In genomic region chr4:82502012-82502411, GRCm38 (mm10) we compare ENCODE assay signal across 10 mouse cellular contexts.
A peak's percentile ranks its signal among the peaks of the same experiment; 100 is the strongest.
DNase-seq lines count a peak whose midpoint lies in the region; ATAC-seq and TF ChIP-seq lines count a peak whose summit lies in the region.
"Had no signal": no experiment of that assay in that cellular context is flagged by ENCODE, and none has a peak within 500 bp of the region (broad histone marks: within the 10 kb centered on the region; RNA-seq: fewer than 3 reads in every experiment).

No protein-coding gene starts in this region.

- H3K27ac ChIP-seq in lung, embryonic 15.5 days = no peak overlapping the region
- H3K27ac ChIP-seq in forebrain, postnatal 0 days (ENCODE audit: low read depth, low read length) = peak overlapping the region; percentile 47
- peak overlapping the region; percentile 54; the same call in 1 of the 2 replicates for H3K27ac ChIP-seq in limb, embryonic 15.5 days
- H3K27ac ChIP-seq in stomach, embryonic 15.5 days = no peak overlapping the region

- H3K9ac ChIP-seq in lung, embryonic 15.5 days = peak overlapping the region; percentile 44
- H3K9ac ChIP-seq in forebrain, postnatal 0 days = peak overlapping the region; percentile 92
- peak overlapping the region; percentile 33; the same call in 1 of the 2 replicates for H3K9ac ChIP-seq in limb, embryonic 15.5 days
- H3K9ac ChIP-seq in stomach, embryonic 15.5 days = no peak overlapping the region

- H3K36me3 ChIP-seq in lung, embryonic 15.5 days = peaks cover 10% of the 10 kb centered on the region
- peaks cover 7% of the 10 kb centered on the region for H3K36me3 ChIP-seq in forebrain, postnatal 0 days (ENCODE audit: insufficient read depth)
- H3K36me3 ChIP-seq in limb, embryonic 15.5 days = peaks cover 15% of the 10 kb centered on the region
- H3K36me3 ChIP-seq in stomach, embryonic 15.5 days = peaks cover 8% of the 10 kb centered on the region

- H3K27me3 ChIP-seq in lung, embryonic 15.5 days = no peaks in the 10 kb centered on the region
- H3K27me3 ChIP-seq in forebrain, postnatal 0 days (ENCODE audit: insufficient read depth, low read length) = no peaks in the 10 kb centered on the region
- H3K27me3 ChIP-seq in limb, embryonic 15.5 days = no peaks in the 10 kb centered on the region
- no peaks in the 10 kb centered on the region for H3K27me3 ChIP-seq in stomach, embryonic 15.5 days (replicated peaks)
- H3K27me3 ChIP-seq: Patski had no signal

- no peaks in the 10 kb centered on the region for H3K9me3 ChIP-seq in lung, embryonic 15.5 days
- H3K9me3 ChIP-seq in forebrain, postnatal 0 days (ENCODE audit: low read length) = no peaks in the 10 kb centered on the region
- H3K9me3 ChIP-seq in limb, embryonic 15.5 days = no peaks in the 10 kb centered on the region
- H3K9me3 ChIP-seq in stomach, embryonic 15.5 days = no peaks in the 10 kb centered on the region

- peaks cover 38% of the 10 kb centered on the region for H3K4me1 ChIP-seq in lung, embryonic 15.5 days
- H3K4me1 ChIP-seq in forebrain, postnatal 0 days (ENCODE audit: insufficient read depth) = no peaks in the 10 kb centered on the region
- peaks cover 26% of the 10 kb centered on the region for H3K4me1 ChIP-seq in limb, embryonic 15.5 days
- H3K4me1 ChIP-seq in stomach, embryonic 15.5 days = peaks cover 23% of the 10 kb centered on the region

- ATAC-seq in lung, embryonic 15.5 days (ENCODE audit: borderline replicate concordance, extremely low read depth, low FRiP score, low TSS enrichment) = no peak
- no peak for ATAC-seq in forebrain, postnatal 0 days
- no peak for ATAC-seq in limb, embryonic 15.5 days (ENCODE audit: insufficient number of reproducible peaks, low FRiP score, low TSS enrichment, low read depth)
- ATAC-seq in stomach, embryonic 15.5 days (ENCODE audit: insufficient read depth, low FRiP score, low read depth) = no peak
- no peak for ATAC-seq in megakaryocyte-erythroid progenitor cell, adult 5-6 weeks (replicated peaks; ENCODE audit: low FRiP score, low TSS enrichment, poor library complexity, severe bottlenecking)
- ATAC-seq: Patski had no signal

- peak overlapping the region; percentile 85 for H3K4me3 ChIP-seq in lung, embryonic 15.5 days
- H3K4me3 ChIP-seq in forebrain, postnatal 0 days (ENCODE audit: low read depth, low read length) = peak overlapping the region; percentile 79
- H3K4me3 ChIP-seq in limb, embryonic 15.5 days = peak overlapping the region; percentile 93
- peak overlapping the region; percentile 35 for H3K4me3 ChIP-seq in stomach, embryonic 15.5 days (replicated peaks)

- WGBS in lung, embryonic 15.5 days = 3% methylated on average over 5 of the region's 5 CpGs
- 19% methylated on average over 5 of the region's 5 CpGs for WGBS in forebrain, postnatal 0 days
- WGBS in limb, embryonic 15.5 days = 18% methylated on average over 5 of the region's 5 CpGs
- WGBS in stomach, embryonic 15.5 days = 15% methylated on average over 5 of the region's 5 CpGs

- peak overlapping the region; percentile 52 for H3K4me2 ChIP-seq in lung, embryonic 15.5 days
- H3K4me2 ChIP-seq in forebrain, postnatal 0 days (ENCODE audit: low read depth) = peak overlapping the region; percentile 92
- H3K4me2 ChIP-seq in limb, embryonic 15.5 days = peak overlapping the region; percentile 87
- H3K4me2 ChIP-seq in stomach, embryonic 15.5 days = peak overlapping the region; percentile 44

- TF ChIP-seq CTCF in forebrain, postnatal 0 days (IDR thresholded peaks at IDR 0.05; ENCODE audit: low read depth) = no peak

- DNase-seq in lung, adult 18-20 months = no peak
- DNase-seq in forebrain, postnatal 0 days = no peak
- no peak for DNase-seq in thymus, postnatal 14 days
- DNase-seq: cerebellum, postnatal 14 days; right cerebral cortex, postnatal 4 days had no signal

Comparison
In these comparisons a context has a peak if more than half of its experiments do, and no peak if none do; other contexts are left out.
1. H3K27ac ChIP-seq: peak in forebrain, postnatal 0 days (single experiment) and limb, embryonic 15.5 days (single experiment); none in lung, embryonic 15.5 days (single experiment) and stomach, embryonic 15.5 days (single experiment).
2. H3K4me3 ChIP-seq: peak in every context shown above with its lines; median percentile 93 in limb, embryonic 15.5 days; 85 in lung, embryonic 15.5 days; 79 in forebrain, postnatal 0 days; 35 in stomach, embryonic 15.5 days.
3. Peak in every context shown above with its lines, with median percentiles within 50 percentile points of each other: H3K4me2 ChIP-seq.